Mouse (Mus musculus) myocyte (in vitro differentiated cells): ENCODE measurements around the gene Tarbp2.

Source experiments
- CEBPB ChIP-seq: IDR thresholded peaks from 2 replicates; pipeline ENCODE4 v1.6.1; 2011; ENCODE audit warnings: mild to moderate bottlenecking, moderate library complexity; ENCODE audit not compliant: poor library complexity, insufficient read depth, severe bottlenecking
- E2F4 ChIP-seq: IDR thresholded peaks from one replicate; pipeline ENCODE4 v1.6.1; 2011; ENCODE audit warnings: mild to moderate bottlenecking, control low read depth, moderate library complexity; ENCODE audit not compliant: insufficient read depth
- MYOG ChIP-seq, 3 experiments: IDR thresholded peaks; one replicate each; pipeline ENCODE4 v1.6.1; 2011; ENCODE audit warnings: control low read depth in 2 of 3, low read depth in 2 of 3, mild to moderate bottlenecking in 2 of 3; ENCODE audit not compliant: insufficient read length in 2 of 3, control insufficient read depth in 1 of 3, insufficient read depth in 1 of 3
- POLR2A ChIP-seq: IDR thresholded peaks from one replicate; pipeline ENCODE4 v1.6.1; 2011; ENCODE audit warnings: low read depth, mild to moderate bottlenecking, control low read depth, moderate library complexity; ENCODE audit not compliant: insufficient read length
- POLR2AphosphoS2 ChIP-seq: IDR thresholded peaks from one replicate; pipeline ENCODE4 v1.6.1; 2011; ENCODE audit warnings: low read depth, control low read depth; ENCODE audit not compliant: insufficient read length
- REST ChIP-seq: IDR thresholded peaks from one replicate; pipeline ENCODE4 v1.6.1; 2011; ENCODE audit warnings: mild to moderate bottlenecking, control low read depth, moderate library complexity; ENCODE audit not compliant: insufficient read depth, insufficient read length
- SRF ChIP-seq: IDR thresholded peaks from one replicate; pipeline ENCODE4 v1.6.1; 2011; ENCODE audit warnings: low read depth; ENCODE audit not compliant: control insufficient read depth, insufficient read length
- TCF12 ChIP-seq: IDR thresholded peaks from one replicate; pipeline ENCODE4 v1.6.1; 2011; ENCODE audit warnings: mild to moderate bottlenecking, control low read depth; ENCODE audit not compliant: poor library complexity, insufficient read depth, severe bottlenecking
- TCF3 ChIP-seq: IDR thresholded peaks from one replicate; pipeline ENCODE4 v1.6.1; 2011; ENCODE audit warnings: low read depth, control low read depth; ENCODE audit not compliant: insufficient read length
- USF1 ChIP-seq: IDR thresholded peaks from one replicate; pipeline ENCODE4 v1.6.1; 2011; ENCODE audit warnings: low read depth, mild to moderate bottlenecking, control low read depth, moderate library complexity

DNA sequence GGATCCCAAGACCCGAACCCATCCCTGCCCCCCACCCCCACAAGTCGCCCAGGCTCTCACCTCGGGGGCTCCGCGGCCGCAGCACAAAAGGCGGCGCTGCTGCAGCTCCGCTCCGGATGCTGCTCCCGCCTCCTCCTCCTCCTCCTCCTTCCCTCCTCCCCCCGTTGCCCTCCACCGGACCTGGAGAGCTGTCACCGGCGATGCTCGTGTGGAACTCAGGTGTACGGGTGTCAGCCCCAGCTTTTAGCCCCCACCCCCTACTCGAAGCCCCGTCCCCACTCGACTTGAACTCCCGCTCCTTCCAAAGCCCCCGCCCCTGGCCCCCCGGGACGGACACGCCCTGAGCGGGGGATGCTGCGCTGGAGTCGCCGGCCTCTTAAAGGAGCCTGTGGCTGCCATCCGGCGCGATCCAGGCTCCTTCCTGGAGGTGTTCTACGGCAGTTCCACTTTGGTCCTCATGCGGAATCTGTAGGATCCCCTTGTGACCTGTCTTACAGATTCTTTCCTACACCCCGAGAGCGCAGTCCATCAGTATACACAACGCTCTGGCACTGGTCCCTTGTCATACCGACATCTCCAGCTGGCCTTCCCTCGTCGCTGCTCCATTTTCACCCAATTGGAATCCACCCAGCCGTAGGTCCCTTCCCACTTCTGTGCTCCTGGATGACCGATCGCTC, 1.1 kb upstream of the Tarbp2 start, which contains the start of gene Map3k12:
- TF ChIP-seq POLR2A = peak; percentile 46
- TF ChIP-seq E2F4 = no peak
- TF ChIP-seq CEBPB = no peak
- TF ChIP-seq TCF12 = no peak
- no peak for TF ChIP-seq USF1
- TF ChIP-seq TCF3 = no peak
- peak; percentile 60 for TF ChIP-seq POLR2AphosphoS2
- no peak for TF ChIP-seq MYOG (IDR thresholded peaks at IDR 0.05; ENCODE audit: control insufficient read depth in 1 of 3, insufficient read depth in 1 of 3, insufficient read length in 2 of 3, low read depth in 2 of 3)
- no peak for TF ChIP-seq REST
- TF ChIP-seq SRF = no peak
